ENCODE assay signal across 18 mouse cellular contexts in the genomic region with DNA sequence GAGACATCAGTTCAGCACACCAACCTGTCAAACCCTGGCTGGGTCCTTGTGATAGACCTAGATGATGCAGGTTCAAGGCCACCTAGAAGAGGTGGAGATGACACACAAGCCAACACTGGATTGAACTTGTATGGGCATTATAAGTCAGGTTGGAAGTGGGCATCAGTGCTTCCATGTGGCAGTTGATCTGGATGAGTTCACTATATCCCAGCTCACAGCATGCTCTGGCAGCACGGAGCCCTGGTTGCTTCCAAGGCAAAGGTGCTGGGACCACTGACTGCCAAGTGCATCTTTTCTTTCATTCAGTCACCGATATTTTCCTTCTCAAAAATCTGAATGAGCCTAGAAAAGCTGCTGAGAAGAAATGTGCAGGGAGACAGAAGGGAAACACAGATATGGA.
DNase-seq lines count a peak whose midpoint lies in the region; ATAC-seq lines count a peak whose summit lies in the region.
"Had no signal": no experiment of that assay in that cellular context is flagged by ENCODE, and none has a peak within 500 bp of the region (broad histone marks: within the 10 kb centered on the region; RNA-seq: fewer than 3 reads in every experiment).

No protein-coding gene starts in this region.

- ATAC-seq in cerebellum, adult (ENCODE audit: insufficient number of reproducible peaks, low FRiP score, low TSS enrichment) = no peak
- ATAC-seq: activated CD4-positive, CD25-positive, alpha-beta regulatory T cell, adult 4 months; CD4-positive, CD25-positive, alpha-beta regulatory T cell, adult 4 months; Patski had no signal

- peak; percentile 57 to 78 for DNase-seq in cerebellum, postnatal 10 days
- DNase-seq in cerebellum, postnatal 14 days = peak; percentile 48 to 70
- DNase-seq in cerebellum, adult 11 months = no peak
- DNase-seq: adrenal gland, adult 2 months; adrenal gland, adult 8-10 months; adrenal gland, postnatal 10 days; adrenal gland, postnatal 14 days; adrenal gland, postnatal 25 days; adrenal gland, postnatal 36 days; B cell, adult 2 months; cerebellum, adult 11-12 months; cerebellum, adult 18-20 months; cerebellum, adult 2 months; cerebellum, adult 8-10 months had no signal
